Mouse (Mus musculus) bone marrow macrophage, adult 2 months (primary cell): ENCODE measurements around the gene Gm13287.
"Not testable (repeated sequence)": the region's sequence is repeated elsewhere in the genome, so short reads cannot be mapped to it uniquely, and the experiment has no call there.

Experiments used
- CTCF ChIP-seq: IDR thresholded peaks from 2 replicates; pipeline ENCODE4 v1.5.1; 2012; ENCODE audit warnings: low read depth, mild to moderate bottlenecking, low read length, moderate library complexity
- POLR2A ChIP-seq: IDR thresholded peaks from 2 replicates; pipeline ENCODE4 v1.6.1; 2012; ENCODE audit warnings: mild to moderate bottlenecking, low read depth, low read length, borderline replicate concordance

- not testable (repeated sequence) for TF ChIP-seq CTCF, POLR2A
Observed at GRCm38 (mm10) chr4:88781831-88782230, 21.2 kb upstream of the Gm13287 start, which contains the start of gene Ifnz.
